Mouse (Mus musculus) bone marrow, adult 2 months (tissue): ENCODE results near the gene Pde3a.

Experiments
- CTCF ChIP-seq: fragments of 200-500 bp; IDR thresholded peaks from 2 replicates; pipeline ENCODE4 v1.5.1; 2011; ENCODE audit warnings: low read length, control low read depth; ENCODE audit not compliant: control insufficient read depth, insufficient read depth
- POLR2A ChIP-seq: fragments of 200-500 bp; IDR thresholded peaks from 2 replicates; pipeline ENCODE4 v1.6.1; 2011; ENCODE audit warnings: low read depth, mild to moderate bottlenecking, control low read depth, low read length, borderline replicate concordance; ENCODE audit not compliant: control insufficient read depth

GRCm38 (mm10) chr6:141348542-141348941 lies 99.5 kb downstream of the Pde3a start:
- TF ChIP-seq POLR2A (no peak), CTCF (no peak)
